Mouse (Mus musculus) testis, adult 10 weeks (tissue): Measurements from ENCODE around the gene Ccdc149. TPM values are rescaled to one million over a fixed set of nuclear protein-coding genes. Genes with fewer than 3 reads are reported as not detected.

Experiments used
- polyA plus RNA-seq: library from polyadenylated mRNA; stranded (reverse); fragments of 350-450 nt; fragmentation: Illumina TruSeq; extraction: RNeasy Lipid Tissue Mini Kit (QIAGEN cat#74804); gene quantifications from one replicate; pipeline ENCODE4 v1.2.3, GENCODE M21; 2014; ENCODE audit warnings: low read depth, low replicate concordance

Gene Ccdc149
- 0.80 TPM for polyA plus RNA-seq

DNA sequence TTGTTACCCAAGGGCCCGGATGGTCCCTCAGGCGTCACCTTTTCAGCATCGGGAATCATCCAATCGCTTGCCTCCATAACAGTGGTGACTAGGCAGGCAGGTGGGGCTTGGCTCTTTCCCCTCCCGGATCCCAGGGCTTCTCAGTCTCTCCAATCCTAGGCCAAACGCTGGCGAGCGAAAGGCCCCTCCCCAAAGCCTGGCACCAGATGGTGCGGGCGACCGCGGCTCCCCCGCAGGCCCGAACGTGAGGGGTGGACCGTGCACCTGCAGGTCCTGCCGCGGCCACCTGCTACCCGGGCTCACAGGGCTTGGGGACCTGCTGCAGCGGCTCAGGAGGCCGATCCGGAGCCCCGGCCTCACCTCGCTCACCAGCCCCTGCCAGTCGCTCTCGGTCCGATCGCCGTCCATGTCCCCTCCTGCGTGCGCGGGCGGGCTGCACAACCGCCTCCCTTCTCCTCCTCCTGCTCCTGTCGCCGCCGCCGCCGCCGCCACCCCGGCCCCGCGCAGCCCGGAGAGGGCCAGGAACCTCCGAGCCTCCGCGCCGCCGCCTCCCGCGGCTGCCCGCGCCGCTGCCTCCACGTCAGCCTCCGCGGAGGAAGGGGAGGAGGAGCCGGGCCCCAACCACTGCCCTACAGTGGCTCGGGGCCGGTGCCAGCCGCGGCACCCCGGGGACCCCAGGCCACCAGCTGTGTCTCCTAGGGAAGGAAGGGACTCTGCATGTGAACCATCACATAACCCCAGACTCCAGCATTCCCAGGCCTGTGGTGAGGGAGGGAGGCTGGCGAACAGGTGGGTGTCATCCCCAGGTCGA is at the start of gene Ccdc149:
TSS of gene Ccdc149 (minus strand) at position 531 of the 811 bp plus-strand sequence.

DNA sequence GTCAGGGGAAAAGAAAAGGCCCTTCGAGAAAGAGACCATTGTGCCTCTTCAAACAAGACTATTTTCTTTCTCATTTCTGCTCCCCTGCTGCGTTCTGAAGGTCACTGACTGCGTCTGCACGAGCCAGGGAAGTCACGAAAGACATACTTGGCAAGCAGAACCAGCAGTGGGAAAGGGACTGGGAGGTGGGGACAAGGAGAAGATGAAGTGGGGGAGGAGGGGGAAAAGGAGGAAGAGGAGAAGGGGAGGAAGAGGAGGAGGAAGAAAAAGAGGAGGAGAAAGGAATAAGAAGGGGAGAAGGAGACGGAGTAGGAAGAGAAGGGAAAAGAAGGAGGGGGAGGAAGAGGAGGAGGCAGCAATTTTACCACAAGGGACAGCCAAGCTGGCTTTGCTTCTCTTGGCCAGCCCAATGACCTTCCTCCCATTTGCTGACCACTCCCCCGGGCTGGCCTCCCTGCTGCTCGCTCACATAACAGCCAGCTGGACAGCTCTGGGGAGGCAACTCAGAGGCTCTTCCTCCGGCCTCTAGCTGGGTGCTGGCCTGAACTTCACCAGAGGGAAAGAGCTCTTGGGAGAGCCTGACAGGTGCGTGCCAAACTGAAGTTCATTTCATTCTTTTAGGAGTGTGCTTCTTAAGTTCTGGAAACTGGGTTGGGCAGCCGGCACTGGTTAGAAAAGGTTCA is 107.7 kb downstream of the Ccdc149 start, which contains the start of gene Sod3:
TSS of gene Sod3 (plus strand) at position 324 of the 683 bp plus-strand sequence.

Other genes with a start within 250 kb of the Ccdc149 start
- 4.8 TPM for gene Sod3, start 107.7 kb downstream of the Ccdc149 start, polyA plus RNA-seq
- 0.42 TPM for gene Lgi2, start 94.9 kb upstream of the Ccdc149 start, polyA plus RNA-seq
- 21.1 TPM for gene Sepsecs, start 198.2 kb upstream of the Ccdc149 start, polyA plus RNA-seq